In the genomic region with DNA sequence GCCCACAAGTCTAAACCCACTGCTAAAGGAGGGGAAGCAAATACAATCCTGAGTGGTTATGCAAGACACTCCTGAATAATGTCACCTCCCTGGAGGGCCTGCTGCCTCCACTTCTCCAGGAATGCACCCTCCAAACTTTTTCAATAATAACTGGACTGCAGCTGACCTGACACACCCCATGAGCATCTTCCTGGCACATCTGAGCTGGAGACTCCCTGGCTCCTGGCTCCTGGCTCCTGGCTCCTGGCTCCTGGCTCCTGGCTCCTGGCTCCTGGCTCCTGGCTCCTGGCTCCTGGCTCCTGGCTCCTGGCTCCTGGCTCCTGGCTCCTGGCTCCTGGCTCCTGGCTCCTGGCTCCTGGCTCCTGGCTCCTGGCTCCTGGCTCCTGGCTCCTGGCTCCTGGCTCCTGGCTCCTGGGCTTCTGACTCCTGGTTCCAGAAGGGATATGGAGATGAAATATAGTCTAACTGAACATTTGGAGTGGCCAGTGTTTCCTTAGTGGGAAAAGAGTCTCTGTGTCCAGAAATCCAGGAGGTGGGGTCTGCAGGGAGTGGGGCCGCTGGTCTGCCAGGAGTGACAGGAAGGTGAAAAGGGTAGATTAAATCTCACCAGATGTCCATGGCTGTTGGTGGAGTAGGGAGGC, we compare ENCODE assay signal across 25 mouse cellular contexts. TPM values are rescaled to one million over a fixed set of nuclear protein-coding genes. Genes with fewer than 3 reads are reported as not detected.
DNase-seq lines count a peak whose midpoint lies in the region; ATAC-seq and TF ChIP-seq lines count a peak whose summit lies in the region.
"Not testable (repeated sequence)": the region's sequence is repeated elsewhere in the genome, so short reads cannot be mapped to it uniquely, and the experiment has no call there.
"Had no signal": no experiment of that assay in that cellular context is flagged by ENCODE, and none has a peak within 500 bp of the region (broad histone marks: within the 10 kb centered on the region; RNA-seq: fewer than 3 reads in every experiment).

No protein-coding gene starts in this region.

- not testable (repeated sequence) for H3K4me3 ChIP-seq in heart, adult 2 months; limb, embryonic 15.5 days

- TF ChIP-seq POLR2A in heart, adult 2 months (IDR thresholded peaks at IDR 0.05; ENCODE audit: insufficient read depth, low read depth, low read length): not testable (repeated sequence)

- not testable (repeated sequence) for H3K79me2 ChIP-seq in heart, adult 2 months (replicated peaks; ENCODE audit: control insufficient read depth, insufficient read depth, low read length)

- H3K4me2 ChIP-seq in limb, embryonic 15.5 days: not testable (repeated sequence)

- peak; percentile 26 for DNase-seq in MN1 (ENCODE audit: low spot score)
- peak; percentile 55 for DNase-seq in cerebellum, adult 11-12 months
- DNase-seq in cerebellum, postnatal 10 days: peak; percentile 50 to 64
- peak; percentile 46 for DNase-seq in gastrocnemius, postnatal 10 days
- DNase-seq in heart, adult 2 months: peak; percentile 60 to 72
- peak; percentile 29 to 40 for DNase-seq in heart, postnatal 14 days

- ATAC-seq in limb, embryonic 15.5 days (ENCODE audit: insufficient number of reproducible peaks, low FRiP score, low TSS enrichment, low read depth): not testable (repeated sequence)

- H3K27me3 ChIP-seq in heart, adult 2 months (ENCODE audit: control insufficient read depth, insufficient read depth, low read length); limb, embryonic 15.5 days: not testable (repeated sequence)

- H3K9me3 ChIP-seq in limb, embryonic 15.5 days: not testable (repeated sequence)

- peaks cover 10% of the 10 kb centered on the region for H3K4me1 ChIP-seq in heart, adult 2 months (ENCODE audit: control insufficient read depth, insufficient read depth, low read length)
- H3K4me1 ChIP-seq in limb, embryonic 15.5 days: not testable (repeated sequence)

- intact Hi-C loops in heart, adult 2 months (cut with DNase I); heart, postnatal 14 days (cut with DNase I): not testable (repeated sequence)

- not testable (repeated sequence) for TF ChIP-seq CTCF in heart, adult 2 months (IDR thresholded peaks at IDR 0.05)

- H3K9ac ChIP-seq in heart, adult 2 months (ENCODE audit: low read depth, low read length); limb, embryonic 15.5 days: not testable (repeated sequence)

- WGBS in heart, adult 2 months: 22% methylated on average over 1 of the region's 1 CpGs
- WGBS in limb, embryonic 15.5 days: 14% methylated on average over 1 of the region's 1 CpGs

- H3K27ac ChIP-seq in heart, adult 2 months: peak overlapping the region; percentile 62
- H3K27ac ChIP-seq in limb, embryonic 15.5 days: 0 out of 2 replicates have a peak overlapping the region, but pooled peaks have one; percentile 35

- 0 out of 2 replicates have a peak, but pooled peaks have one; percentile 58 for TF ChIP-seq EP300 in heart, adult 2 months (IDR thresholded peaks at IDR 0.05; ENCODE audit: insufficient read depth, low read depth, low read length)

- not testable (repeated sequence) for H3K36me3 ChIP-seq in heart, adult 2 months (ENCODE audit: control insufficient read depth, insufficient read depth, low read length); limb, embryonic 15.5 days

RNA-seq across cellular contexts. Expression of a gene that starts 3.5 kb away (rescaled TPM):
- total RNA-seq in gastrocnemius, postnatal 10 days (2021): 10 to 100 TPM; 15.2 to 16.8 TPM
- 1 to 10 TPM; 2.5 to 3.3 TPM for total RNA-seq in heart, adult 2 months (2021)
- polyA plus RNA-seq in heart, adult 2 months (2012; rRNA removed): 4.7 and 4.9 TPM in 2 replicates
- total RNA-seq in heart, postnatal 14 days (2021): 1 to 10 TPM in 1 of 2 experiments, under 1 TPM in 1; 0.71 to 1.3 TPM
- 0.15 and 0.46 TPM in 2 replicates for polyA plus RNA-seq in limb, embryonic 15.5 days (2015; fragmentation: Nextera tagmentation; extraction: Ambion mirVana)
- total RNA-seq: megakaryocyte progenitor cell, adult 5-6 weeks had no signal
- polyA plus RNA-seq: embryonic facial prominence, embryonic 13.5 days; erythroblast, embryonic 14.5 days; forebrain, embryonic 12.5 days; heart, embryonic 13.5 days; kidney, embryonic 14.5 days; limb, embryonic 11.5 days; liver, embryonic 12.5 days; midbrain, embryonic 11.5 days; neural tube, embryonic 14.5 days; stomach, embryonic 14.5 days had no signal

RNA-seq across cellular contexts. Expression of a gene that starts 22.6 kb away (rescaled TPM):
- total RNA-seq in gastrocnemius, postnatal 10 days (2021): not detected
- not detected for total RNA-seq in heart, adult 2 months (2021)
- polyA plus RNA-seq in heart, adult 2 months (2012; rRNA removed): not detected in 2 replicates
- not detected for total RNA-seq in heart, postnatal 14 days (2021)
- not detected in 2 replicates for polyA plus RNA-seq in limb, embryonic 15.5 days (2015; fragmentation: Nextera tagmentation; extraction: Ambion mirVana)
- total RNA-seq: adrenal gland, postnatal 25 days; layer of hippocampus, adult 2 months; layer of hippocampus, postnatal 25 days; megakaryocyte progenitor cell, adult 5-6 weeks; midbrain, postnatal 0 days had no signal
- polyA plus RNA-seq: embryonic facial prominence, embryonic 13.5 days; erythroblast, embryonic 14.5 days; forebrain, embryonic 12.5 days; heart, embryonic 13.5 days; hindbrain, embryonic 10.5 days; hindbrain, embryonic 16.5 days; intestine, embryonic 15.5 days; kidney, embryonic 14.5 days; limb, embryonic 11.5 days; liver, embryonic 12.5 days; midbrain, embryonic 11.5 days; midbrain, postnatal 0 days; neural tube, embryonic 14.5 days; stomach, embryonic 14.5 days had no signal
